Mouse (Mus musculus) spleen, embryonic (tissue): ENCODE measurements around the gene Nxpe3.

Source experiments
- CTCF ChIA-PET: fragments of 350-600 bp; sonication (Branson Sonifier 250); formaldehyde crosslinking; loops from one replicate; lab custom pipeline; 2022; lab: Charles Lee

Gene Nxpe3

GRCm38 (mm10) chr16:55894893-55895650, at the start of gene Nxpe3:
Gene Nxpe3, minus strand, starts transcription at chr16:55895285.
- CTCF ChIA-PET, result interaction anchor here (0.6 to 0.8 kb wide), 3 partner anchors 10 to 143 kb away, joined by 3 to 7 read pairs (median 7); no protein-coding TSS in a partner anchor

DNA sequence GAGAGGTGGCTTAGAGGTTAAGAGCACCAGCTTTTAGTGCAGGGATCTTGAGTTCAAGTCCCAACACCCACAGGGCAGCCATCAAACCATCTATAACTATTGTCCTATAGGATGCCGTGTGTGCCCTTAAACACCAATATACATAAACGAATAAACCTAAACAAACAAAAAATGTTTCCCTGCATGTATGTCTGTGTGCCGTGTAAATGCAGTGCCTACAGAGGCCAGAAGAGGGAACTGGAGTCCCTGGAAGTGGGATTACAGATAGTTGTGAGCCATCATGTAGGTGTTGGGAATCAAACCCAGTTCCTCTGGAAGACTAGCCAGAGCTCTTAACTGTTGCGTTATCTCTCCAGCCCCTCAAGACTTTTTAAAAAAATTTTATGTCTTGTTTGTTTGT, 45.7 kb upstream of the Nxpe3 start:
- CTCF ChIA-PET, result interaction anchor here (0.7 to 1.0 kb wide), 2 partner anchors 152 to 191 kb away, joined by 3 read pairs; no protein-coding TSS in a partner anchor

DNA sequence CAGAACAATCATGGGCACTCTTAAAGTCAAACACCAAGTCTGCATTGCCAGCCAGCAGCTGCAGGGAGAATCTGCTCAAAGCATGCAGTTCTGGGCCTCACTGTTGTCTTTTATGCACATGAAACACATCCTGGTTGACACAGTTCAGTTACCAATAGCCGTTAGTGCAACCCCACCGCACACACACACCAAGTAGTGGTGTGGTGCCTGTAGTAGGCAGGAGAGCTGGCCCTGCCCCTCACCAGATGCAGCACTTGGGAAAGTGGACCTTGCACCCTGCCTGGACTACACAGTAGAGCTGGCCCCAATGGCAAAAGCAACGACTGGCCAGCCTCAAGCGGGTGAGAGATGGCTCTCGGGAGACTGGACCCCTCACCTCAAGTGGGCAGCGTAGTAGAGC, 44.6 kb upstream of the Nxpe3 start:
- CTCF ChIA-PET, result interaction anchor here (0.7 kb wide), 1 partner anchor 37 kb away, joined by 3 read pairs; no protein-coding TSS in a partner anchor

DNA sequence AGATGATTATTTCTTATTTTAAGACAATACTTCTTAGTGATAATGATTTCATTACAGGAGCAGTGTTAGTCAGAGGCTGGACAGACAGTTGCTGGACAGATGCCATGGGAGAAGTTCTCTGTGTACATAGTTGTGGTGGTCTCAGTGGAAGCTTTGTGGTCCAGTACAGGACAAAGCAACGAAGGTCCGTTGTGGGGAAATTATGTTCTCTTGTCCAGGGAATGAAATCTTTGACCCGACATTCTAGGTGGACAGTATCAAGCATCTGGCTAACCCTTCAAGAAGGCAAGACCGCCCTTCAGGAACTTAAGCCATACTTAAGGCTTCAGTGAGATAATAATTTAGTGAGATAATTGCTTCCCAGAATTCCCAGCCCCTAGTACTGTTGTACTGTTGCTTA, 43.7 kb upstream of the Nxpe3 start:
- CTCF ChIA-PET, result interaction anchor here (0.9 kb wide), 1 partner anchor 52 kb away, joined by 8 read pairs; no protein-coding TSS in a partner anchor

GRCm38 (mm10) chr16:55934453-55935037, 39.5 kb upstream of the Nxpe3 start, which contains the start of gene Cep97:
Gene Cep97, minus strand, starts transcription at chr16:55934855.
- CTCF ChIA-PET, result interaction anchor here (1.0 kb wide), 1 partner anchor 142 kb away, joined by 4 read pairs; no protein-coding TSS in a partner anchor

GRCm38 (mm10) chr16:55933681-55934343, 38.7 kb upstream of the Nxpe3 start:
- CTCF ChIA-PET, result interaction anchor here (0.7 to 1.0 kb wide), 2 partner anchors 143 to 248 kb away, joined by 3 to 4 read pairs; no protein-coding TSS in a partner anchor

DNA sequence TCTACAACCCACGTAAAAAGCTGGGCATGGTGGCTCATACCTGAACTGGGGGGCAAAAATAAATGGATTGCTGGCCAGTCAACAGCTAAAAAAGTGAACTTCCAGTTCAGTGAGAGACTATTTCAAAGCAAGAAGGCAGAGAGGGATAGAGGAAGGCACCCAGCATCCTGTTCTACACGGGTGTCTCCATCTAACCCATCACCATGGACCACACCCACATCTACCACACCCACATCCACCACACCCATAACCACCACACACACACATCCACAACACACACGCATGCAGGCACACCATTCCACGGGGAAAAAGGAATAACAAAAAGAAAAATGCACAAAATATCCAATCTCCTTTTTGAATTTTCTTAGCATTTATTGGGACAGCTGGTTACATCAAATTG, 28.9 kb upstream of the Nxpe3 start:
- CTCF ChIA-PET, result interaction anchor here (0.6 to 1.0 kb wide), 2 partner anchors 44 to 694 kb away, joined by 3 to 4 read pairs; no protein-coding TSS in a partner anchor

- CTCF ChIA-PET, result no interaction called here
These were observed 27.0 kb upstream of the Nxpe3 start for GRCm38 (mm10) chr16:55922079-55922478.

DNA sequence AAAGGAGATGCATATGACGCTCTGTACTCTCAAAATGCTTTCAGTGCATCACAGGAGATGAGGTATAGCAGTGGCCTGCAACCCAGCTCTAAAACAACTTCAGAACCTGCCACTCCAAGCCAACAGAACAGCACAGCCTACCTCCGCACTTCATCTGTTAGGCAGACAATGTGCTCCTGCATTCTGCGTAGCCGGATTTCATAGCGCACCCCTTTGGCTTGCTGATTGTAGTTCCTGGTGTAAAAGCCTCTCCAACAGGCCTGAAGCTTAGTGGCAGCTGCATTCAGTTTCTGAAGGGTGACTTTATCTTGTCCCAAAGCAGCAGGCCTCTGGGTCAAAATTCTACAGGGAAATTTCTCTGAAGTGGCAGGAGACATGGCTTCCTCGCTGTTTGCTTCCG, 19.6 kb upstream of the Nxpe3 start:
- CTCF ChIA-PET, result no interaction called here

GRCm38 (mm10) chr16:55910208-55910793, 15.2 kb upstream of the Nxpe3 start:
- CTCF ChIA-PET, result interaction anchor here (0.6 kb wide), 1 partner anchor 231 kb away, joined by 5 read pairs; no protein-coding TSS in a partner anchor

GRCm38 (mm10) chr16:55906928-55907679, 12.0 kb upstream of the Nxpe3 start:
- CTCF ChIA-PET, result interaction anchor here (0.9 kb wide), 1 partner anchor 18 kb away, joined by 3 read pairs; no protein-coding TSS in a partner anchor

GRCm38 (mm10) chr16:55905370-55905769, 10.3 kb upstream of the Nxpe3 start:
- CTCF ChIA-PET, result no interaction called here

DNA sequence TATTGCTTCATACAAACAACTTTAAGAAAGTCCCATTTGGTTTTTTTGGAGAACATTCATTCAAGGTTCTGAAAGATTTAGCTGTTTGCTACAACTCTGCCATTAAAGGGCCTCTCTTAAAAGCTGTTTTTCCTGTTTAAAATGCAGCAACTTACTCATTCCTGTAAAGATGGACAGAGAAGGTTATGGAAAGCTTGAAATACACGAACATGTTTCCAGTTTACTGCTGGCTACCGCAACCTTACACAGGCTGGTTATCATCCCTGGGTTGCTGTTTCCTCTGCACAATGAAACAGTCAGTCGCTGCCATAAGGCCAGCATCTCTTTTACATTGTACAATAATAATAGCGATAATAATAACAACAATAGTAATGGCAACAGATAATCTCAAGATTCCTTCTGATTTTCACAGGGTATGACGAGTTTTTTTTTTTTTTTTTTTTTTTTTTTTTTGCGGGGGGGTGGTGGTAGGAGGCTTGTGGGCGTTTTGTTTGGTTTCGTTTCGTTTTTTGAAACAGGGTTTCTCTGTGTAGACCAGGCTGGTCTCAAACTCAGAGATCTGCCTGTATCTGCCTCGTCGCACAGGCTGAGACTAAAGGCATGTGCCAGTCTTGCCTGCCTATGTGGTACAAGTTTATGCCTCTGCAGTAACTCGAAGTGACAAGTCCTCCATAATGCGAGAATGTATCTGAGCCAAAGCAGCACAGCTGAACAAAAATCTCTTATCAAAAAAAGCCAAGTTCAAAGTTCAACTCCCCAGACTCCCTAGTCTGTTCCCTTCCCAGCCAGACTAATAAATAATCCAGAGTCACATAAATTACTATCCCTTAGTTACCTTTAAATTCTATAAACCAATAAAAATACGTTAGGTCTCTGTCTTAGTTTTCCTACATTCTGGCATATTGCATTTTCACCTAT, 7.0 kb upstream of the Nxpe3 start:
- CTCF ChIA-PET, result no interaction called here

- CTCF ChIA-PET, result no interaction called here
These were observed 3.4 kb upstream of the Nxpe3 start for GRCm38 (mm10) chr16:55898385-55899002.

- CTCF ChIA-PET, result interaction anchor here (0.8 kb wide), 1 partner anchor 53 kb away, joined by 7 read pairs; no protein-coding TSS in a partner anchor
These were observed 588 bp upstream of the Nxpe3 start for GRCm38 (mm10) chr16:55895651-55896095.

GRCm38 (mm10) chr16:55894536-55894892, 571 bp downstream of the Nxpe3 start:
- CTCF ChIA-PET, result interaction anchor here (0.6 kb wide), 2 partner anchors 9 to 144 kb away, joined by 3 to 7 read pairs; no protein-coding TSS in a partner anchor

- CTCF ChIA-PET, result interaction anchor here (0.6 kb wide), 1 partner anchor 1232 kb away, joined by 23 read pairs; no protein-coding TSS in a partner anchor
These were observed 1.5 kb downstream of the Nxpe3 start for GRCm38 (mm10) chr16:55893410-55894107.

DNA sequence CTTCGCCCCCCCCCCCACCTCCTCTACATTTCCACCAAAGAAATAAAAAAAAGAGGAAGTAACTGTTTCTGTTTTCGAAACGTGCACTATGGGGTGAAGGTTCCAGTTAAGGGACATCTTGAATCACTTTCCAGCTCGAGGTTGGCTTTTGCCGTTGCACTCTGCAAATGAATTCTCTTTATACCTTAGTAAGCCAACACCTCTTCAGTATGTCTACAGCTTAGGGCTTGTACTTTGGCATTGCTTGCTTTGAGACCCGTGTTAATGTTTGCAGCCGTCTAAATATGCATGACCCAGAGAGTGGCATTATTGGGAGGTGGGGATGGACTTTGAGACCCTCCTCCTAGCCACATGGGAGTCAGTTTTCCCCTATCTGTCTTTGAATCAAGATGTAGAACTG, 2.6 kb downstream of the Nxpe3 start:
- CTCF ChIA-PET, result interaction anchor here (0.7 kb wide), 2 partner anchors 12 to 17 kb away, joined by 5 to 15 read pairs; no protein-coding TSS in a partner anchor
